Mouse (Mus musculus): Measurements from ENCODE around the gene Grm2. TPM values are rescaled to one million over a fixed set of nuclear protein-coding genes. Genes with fewer than 3 reads are reported as not detected.

Grm2 gene
- polyA plus RNA-seq (2014; fragmentation: Illumina TruSeq; extraction: RNeasy Lipid Tissue Mini Kit (QIAGEN cat#74804); ENCODE audit: low read depth, low replicate concordance), result not detected

DNA sequence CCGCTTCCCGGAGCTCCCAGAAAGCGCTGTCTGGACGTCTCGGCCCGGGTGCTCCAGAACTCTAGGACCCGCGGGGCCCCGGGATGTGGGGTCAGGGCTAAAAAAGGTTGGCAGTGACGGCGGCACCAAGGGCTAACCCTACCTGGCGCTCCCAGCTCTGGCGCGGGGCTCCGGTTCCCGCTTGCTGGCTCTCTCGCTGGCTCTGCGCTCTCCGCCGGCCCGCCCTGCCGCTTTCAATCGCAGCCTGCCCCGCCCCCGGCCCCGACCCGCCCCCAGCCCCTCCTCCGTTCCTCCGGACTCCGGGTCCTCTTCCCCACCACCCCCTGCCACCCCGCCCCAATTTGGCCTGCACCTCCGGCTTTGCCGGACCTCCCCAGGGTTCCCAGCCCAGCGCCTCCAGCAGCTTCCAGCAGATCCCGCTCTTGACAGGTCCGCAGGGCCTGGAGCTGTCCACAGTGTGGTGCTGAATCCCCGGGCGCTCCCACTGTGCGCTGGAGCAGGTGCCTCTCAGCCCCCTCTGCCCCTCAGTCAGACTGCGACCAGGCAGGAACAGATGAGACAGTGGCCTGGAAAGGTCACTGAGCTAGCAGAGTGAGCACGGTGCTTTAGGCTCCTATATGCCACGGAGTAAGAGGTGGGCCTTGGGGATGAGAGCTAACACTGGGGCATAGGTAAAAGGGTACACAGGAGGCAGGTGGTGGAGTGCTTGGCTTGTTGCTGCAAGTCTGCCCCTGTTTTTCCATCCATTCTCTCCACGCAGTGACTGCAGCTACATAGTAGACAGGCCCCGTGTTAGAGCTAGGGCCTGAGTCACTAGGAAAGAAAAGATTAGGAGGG is at the start of gene Grm2:
Grm2 (minus strand) TSS at position 199 of the 837 bp plus-strand sequence.

DNA sequence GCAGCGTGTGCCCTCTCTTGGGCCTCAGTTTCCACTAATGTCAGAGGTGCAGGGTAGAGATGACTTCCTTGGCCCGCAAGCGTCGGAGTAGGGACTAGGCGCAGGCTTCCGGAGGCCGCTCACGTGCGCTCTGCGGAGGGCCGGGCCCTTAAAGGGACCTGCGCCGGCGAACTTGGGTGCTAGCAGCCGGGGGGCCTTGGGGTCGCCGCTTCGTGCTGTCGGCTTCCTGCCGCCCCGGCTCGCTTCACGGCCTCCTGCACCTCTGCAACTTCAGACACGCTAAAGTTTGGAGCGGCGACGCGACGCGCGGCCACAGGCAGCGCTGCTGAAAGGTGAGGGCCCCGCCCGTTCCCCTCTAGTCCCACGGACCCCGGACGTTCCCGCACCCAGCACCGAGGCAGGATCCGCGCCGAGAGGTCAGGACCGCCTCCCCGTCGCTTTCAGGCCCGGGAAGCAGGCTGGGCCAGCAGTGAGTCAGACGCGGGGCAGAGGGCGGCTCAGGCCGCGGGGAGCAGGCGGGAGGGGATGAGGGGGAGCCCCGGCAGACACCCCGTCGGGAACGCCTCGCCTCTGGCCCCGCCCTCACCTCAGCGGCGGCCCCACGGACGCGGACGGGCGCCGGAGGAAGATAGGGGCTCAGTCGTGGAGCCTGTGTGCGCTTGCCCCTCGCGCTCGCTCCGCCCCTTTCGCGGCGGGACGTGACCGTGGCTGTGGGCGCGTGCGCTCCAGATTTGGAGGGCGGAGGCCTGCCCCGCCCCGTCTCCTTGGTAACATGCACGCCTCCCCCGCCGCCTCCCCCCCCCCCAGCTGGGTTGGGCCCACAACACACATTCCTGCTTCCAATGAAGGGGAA is 29.6 kb upstream of the Grm2 start, which contains the start of gene Tex264:
Tex264 (minus strand) TSS at position 679 of the 853 bp plus-strand sequence.

DNA sequence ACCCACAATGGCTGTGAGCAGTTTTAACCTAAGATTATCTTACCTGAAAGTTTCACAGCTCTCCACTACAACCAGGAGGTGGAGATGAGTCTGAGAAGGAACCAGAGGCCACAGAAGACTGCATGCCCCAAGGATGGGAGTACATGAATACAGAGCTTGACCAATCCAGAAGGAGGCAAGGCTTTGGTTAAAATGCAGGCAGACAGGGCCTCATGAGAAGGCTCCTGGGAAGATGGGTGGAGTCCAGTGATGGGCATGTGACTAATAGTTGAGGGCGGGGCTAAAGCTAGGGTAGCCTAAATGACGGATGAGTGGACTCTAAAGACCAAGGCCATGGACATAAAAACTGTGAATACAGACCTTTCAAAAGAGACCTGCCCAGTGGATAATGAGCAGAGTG is 29.6 kb downstream of the Grm2 start, which contains the start of gene Iqcf6:
Iqcf6 (plus strand) TSS at position 301 of the 400 bp plus-strand sequence.

Other genes with a start within 250 kb of the Grm2 start
- gene Rpl29, start 226.6 kb downstream of the Grm2 start, polyA plus RNA-seq (2014; fragmentation: Illumina TruSeq; extraction: RNeasy Lipid Tissue Mini Kit (QIAGEN cat#74804); ENCODE audit: low read depth, low replicate concordance), result 24.2 TPM
- gene Acy1, start 217.8 kb downstream of the Grm2 start, polyA plus RNA-seq (2014; fragmentation: Illumina TruSeq; extraction: RNeasy Lipid Tissue Mini Kit (QIAGEN cat#74804); ENCODE audit: low read depth, low replicate concordance), result 0.17 TPM
- gene Abhd14b, start 208.6 kb downstream of the Grm2 start, polyA plus RNA-seq (2014; fragmentation: Illumina TruSeq; extraction: RNeasy Lipid Tissue Mini Kit (QIAGEN cat#74804); ENCODE audit: low read depth, low replicate concordance), result 4.2 TPM
- 6.0 TPM for gene Abhd14a, start 208.4 kb downstream of the Grm2 start, polyA plus RNA-seq (2014; fragmentation: Illumina TruSeq; extraction: RNeasy Lipid Tissue Mini Kit (QIAGEN cat#74804); ENCODE audit: low read depth, low replicate concordance)
- gene Pcbp4, start 202.8 kb downstream of the Grm2 start, polyA plus RNA-seq (2014; fragmentation: Illumina TruSeq; extraction: RNeasy Lipid Tissue Mini Kit (QIAGEN cat#74804); ENCODE audit: low read depth, low replicate concordance), result 1.0 TPM
- 8.2 TPM for gene Gpr62, start 190.1 kb downstream of the Grm2 start, polyA plus RNA-seq (2014; fragmentation: Illumina TruSeq; extraction: RNeasy Lipid Tissue Mini Kit (QIAGEN cat#74804); ENCODE audit: low read depth, low replicate concordance)
- 1.6 TPM for gene Rrp9, start 180.1 kb downstream of the Grm2 start, polyA plus RNA-seq (2014; fragmentation: Illumina TruSeq; extraction: RNeasy Lipid Tissue Mini Kit (QIAGEN cat#74804); ENCODE audit: low read depth, low replicate concordance)
- gene Parp3, start 179.1 kb downstream of the Grm2 start, polyA plus RNA-seq (2014; fragmentation: Illumina TruSeq; extraction: RNeasy Lipid Tissue Mini Kit (QIAGEN cat#74804); ENCODE audit: low read depth, low replicate concordance), result 1.8 TPM
- gene Iqcf1, start 156.1 kb downstream of the Grm2 start, polyA plus RNA-seq (2014; fragmentation: Illumina TruSeq; extraction: RNeasy Lipid Tissue Mini Kit (QIAGEN cat#74804); ENCODE audit: low read depth, low replicate concordance), result 87.2 TPM
- gene Iqcf5, start 141.5 kb downstream of the Grm2 start, polyA plus RNA-seq (2014; fragmentation: Illumina TruSeq; extraction: RNeasy Lipid Tissue Mini Kit (QIAGEN cat#74804); ENCODE audit: low read depth, low replicate concordance), result 144 TPM
- gene Iqcf3, start 94.5 kb downstream of the Grm2 start, polyA plus RNA-seq (2014; fragmentation: Illumina TruSeq; extraction: RNeasy Lipid Tissue Mini Kit (QIAGEN cat#74804); ENCODE audit: low read depth, low replicate concordance), result 2,377 TPM
- 679 TPM for gene Iqcf4, start 85.1 kb downstream of the Grm2 start, polyA plus RNA-seq (2014; fragmentation: Illumina TruSeq; extraction: RNeasy Lipid Tissue Mini Kit (QIAGEN cat#74804); ENCODE audit: low read depth, low replicate concordance)
- 4.1 TPM for gene Iqcf6, start 29.5 kb downstream of the Grm2 start, polyA plus RNA-seq (2014; fragmentation: Illumina TruSeq; extraction: RNeasy Lipid Tissue Mini Kit (QIAGEN cat#74804); ENCODE audit: low read depth, low replicate concordance)
- 5.9 TPM for gene Tex264, start 29.8 kb upstream of the Grm2 start, polyA plus RNA-seq (2014; fragmentation: Illumina TruSeq; extraction: RNeasy Lipid Tissue Mini Kit (QIAGEN cat#74804); ENCODE audit: low read depth, low replicate concordance)
- gene Rad54l2, start 133.1 kb upstream of the Grm2 start, polyA plus RNA-seq (2014; fragmentation: Illumina TruSeq; extraction: RNeasy Lipid Tissue Mini Kit (QIAGEN cat#74804); ENCODE audit: low read depth, low replicate concordance), result 10.4 TPM
- gene Dcaf1, start 165.8 kb upstream of the Grm2 start, polyA plus RNA-seq (2014; fragmentation: Illumina TruSeq; extraction: RNeasy Lipid Tissue Mini Kit (QIAGEN cat#74804); ENCODE audit: low read depth, low replicate concordance), result 117 TPM
- 4.0 TPM for gene Rbm15b, start 231.3 kb upstream of the Grm2 start, polyA plus RNA-seq (2014; fragmentation: Illumina TruSeq; extraction: RNeasy Lipid Tissue Mini Kit (QIAGEN cat#74804); ENCODE audit: low read depth, low replicate concordance)
- gene Manf, start 235.9 kb upstream of the Grm2 start, polyA plus RNA-seq (2014; fragmentation: Illumina TruSeq; extraction: RNeasy Lipid Tissue Mini Kit (QIAGEN cat#74804); ENCODE audit: low read depth, low replicate concordance), result 356 TPM